Comparison of ENCODE assay signal across 8 mouse cellular contexts in genomic region chr8:47676631-47677030, GRCm38 (mm10). TPM values are rescaled to one million over a fixed set of nuclear protein-coding genes. Genes with fewer than 3 reads are reported as not detected.
DNase-seq lines count a peak whose midpoint lies in the region; ATAC-seq and TF ChIP-seq lines count a peak whose summit lies in the region.

No protein-coding gene starts in this region.

- no peak for TF ChIP-seq CTCF in testis, adult 2 months (IDR thresholded peaks at IDR 0.05; ENCODE audit: control insufficient read depth, insufficient read depth, insufficient replicate concordance, low read depth, low read length)

- peaks cover 6% of the 10 kb centered on the region; the same call in 1 of the 2 replicates for H3K4me1 ChIP-seq in testis, adult 2 months (ENCODE audit: control insufficient read depth, insufficient read depth, low read length)
- peaks cover 22% of the 10 kb centered on the region for H3K4me1 ChIP-seq in liver, embryonic 13.5 days (replicated peaks)

- peak; percentile 14 for DNase-seq in cerebellum, adult 9-10 months
- no peak for DNase-seq in cerebellum, postnatal 10 days
- DNase-seq in testis, postnatal 10 days (ENCODE audit: low spot score): no peak
- no peak for DNase-seq in liver, embryonic 13.5 days
- DNase-seq in Muller cell, postnatal 12 days (ENCODE audit: inconsistent ontology term): no peak
- no peak for DNase-seq in lung, postnatal 4 days
- no peak for DNase-seq in embryo, embryonic 10.5 days (ENCODE audit: low spot score)

- peak overlapping the region; percentile 93 for H3K9ac ChIP-seq in liver, embryonic 13.5 days

- TF ChIP-seq POLR2A in testis, adult 2 months (IDR thresholded peaks at IDR 0.05; ENCODE audit: control insufficient read depth, low read depth, low read length): no peak

- no peak for ATAC-seq in liver, embryonic 13.5 days (ENCODE audit: low read depth)

- no peaks in the 10 kb centered on the region for H3K9me3 ChIP-seq in liver, embryonic 13.5 days (replicated peaks)

- no peak overlapping the region; the same call in 1 of the 2 replicates for H3K27ac ChIP-seq in testis, adult 2 months (ENCODE audit: control insufficient read depth, insufficient read depth, low read depth, low read length)
- peak overlapping the region; percentile 1; the same call in 1 of the 2 replicates for H3K27ac ChIP-seq in liver, embryonic 13.5 days

- H3K36me3 ChIP-seq in testis, adult 2 months (ENCODE audit: control insufficient read depth, insufficient read depth, low read length): no peaks in the 10 kb centered on the region
- peaks cover 9% of the 10 kb centered on the region for H3K36me3 ChIP-seq in liver, embryonic 13.5 days

- WGBS in liver, embryonic 13.5 days (ENCODE audit: insufficient replicate concordance): 41% methylated on average over 2 of the region's 2 CpGs

- no peaks in the 10 kb centered on the region for H3K27me3 ChIP-seq in testis, adult 2 months (ENCODE audit: control insufficient read depth, insufficient read depth, low read length)
- H3K27me3 ChIP-seq in liver, embryonic 13.5 days: no peaks in the 10 kb centered on the region

- peak overlapping the region; percentile 28; the same call in 1 of the 2 replicates for H3K4me3 ChIP-seq in testis, adult 2 months (ENCODE audit: control insufficient read depth, low read depth, low read length)
- H3K4me3 ChIP-seq in liver, embryonic 13.5 days (replicated peaks): peak overlapping the region; percentile 95

- peak overlapping the region; percentile 86 for H3K4me2 ChIP-seq in liver, embryonic 13.5 days

RNA-seq across cellular contexts. Expression of gene Ing2, which starts 1.3 kb away (rescaled TPM):
- polyA plus RNA-seq in testis, adult 2 months (2012; rRNA removed): 11.7 and 16.6 TPM in 2 replicates
- 8.6 and 9.9 TPM in 2 replicates for polyA plus RNA-seq in liver, embryonic 13.5 days (2015; fragmentation: Nextera tagmentation; extraction: Ambion mirVana)

RNA-seq across cellular contexts. Expression of gene Cdkn2aip, which starts 37.1 kb away (rescaled TPM):
- polyA plus RNA-seq in testis, adult 2 months (2012; rRNA removed): 39.7 and 40.1 TPM in 2 replicates
- 13.5 and 16.1 TPM in 2 replicates for polyA plus RNA-seq in liver, embryonic 13.5 days (2015; fragmentation: Nextera tagmentation; extraction: Ambion mirVana)
